Mouse (Mus musculus) G1E (cell line): ENCODE measurements around the gene Zkscan4.
"Not testable (repeated sequence)": the region's sequence is repeated elsewhere in the genome, so short reads cannot be mapped to it uniquely, and the experiment has no call there.

Source experiments
- CTCF ChIP-seq: IDR thresholded peaks from 2 replicates; pipeline ENCODE4 v1.5.1; 2012; ENCODE audit warnings: low read depth, low read length, inconsistent platforms, mixed read lengths
- GATA1 ChIP-seq: IDR thresholded peaks from 2 replicates; pipeline ENCODE4 v1.6.1; 2012; ENCODE audit warnings: borderline replicate concordance, low read length, inconsistent platforms, mixed read lengths
- TAL1 ChIP-seq: conservative IDR thresholded peaks from 2 replicates; pipeline ENCODE4 v1.6.1; 2012; ENCODE audit warnings: low read depth, low read length, inconsistent platforms, mixed read lengths

DNA sequence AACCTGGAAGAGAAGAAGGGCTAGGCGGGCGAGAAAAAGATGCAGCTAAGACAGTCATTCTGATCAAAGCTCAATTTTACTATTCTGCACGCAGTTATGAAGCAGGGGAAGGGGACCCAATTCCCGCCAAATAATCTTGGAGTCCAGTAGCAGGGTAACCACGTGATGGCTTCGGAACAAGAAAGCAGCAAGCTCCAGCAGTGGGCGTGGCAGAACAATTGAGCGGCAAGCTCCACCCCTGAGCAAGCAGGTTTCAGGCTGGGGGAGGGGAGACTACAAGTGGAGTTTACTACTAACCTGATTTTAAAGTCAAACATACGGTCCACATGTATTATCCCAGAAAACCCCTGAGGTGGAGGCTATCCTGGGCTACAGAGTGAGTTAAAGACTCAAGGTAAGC is 16.2 kb upstream of the Zkscan4 start:
- not testable (repeated sequence) for TF ChIP-seq CTCF, GATA1, TAL1
